Mouse (Mus musculus) left cerebral cortex, adult 2 months (tissue): ENCODE measurements around the gene Sytl1. TPM values are rescaled to one million over a fixed set of nuclear protein-coding genes. Genes with fewer than 3 reads are reported as not detected.

Experiments used
- DNase-seq, 2 experiments: peaks; one replicate each; pipeline ENCODE4 v3.0.0; 2021 to 2022; ENCODE audit warnings: low spot score in 2 of 2, mixed read lengths in 1 of 2; ENCODE audit errors: extremely low spot score in 1 of 2
- H3K27ac ChIP-seq: fragments of 200-600 bp; 2 replicates; pipeline ENCODE4 v1.8.1; 2022
- H3K4me3 ChIP-seq: fragments of 200-600 bp; 2 replicates; pipeline ENCODE4 v1.8.1; 2022
- CTCF ChIP-seq: fragments of 200-600 bp; IDR thresholded peaks from 2 replicates; pipeline ENCODE4 v1.8.1; 2022; ENCODE audit warnings: antibody characterized with exemption, mild to moderate bottlenecking, moderate library complexity
- intact Hi-C: fragments of 180-260 bp; cut with DNase I; formaldehyde crosslinking; loops from one replicate; pipeline ENCODE4 v1.15.1; 2025
- total RNA-seq, 2 experiments: library from RNA; stranded (reverse); gene quantifications; 2 replicates each; pipeline ENCODE4 v1.2.3; 2021

Gene Sytl1
- total RNA-seq, 2 experiments from 2014 or later = 3.0 TPM

GRCm38 (mm10) chr4:133242710-133243109 is 20.2 kb downstream of the Sytl1 start:
- Histone ChIP-seq H3K27ac (no peak overlapping the region), H3K4me3 (no peak overlapping the region)
- intact Hi-C loops = no loop called here
- no peak for DNase-seq
- no peak for TF ChIP-seq CTCF

GRCm38 (mm10) chr4:133241910-133242309 is 21.0 kb downstream of the Sytl1 start:
- intact Hi-C loops = no loop called here
- no peak for DNase-seq
- Histone ChIP-seq H3K4me3 (peak overlapping the region; percentile 63), H3K27ac (no peak overlapping the region)
- no peak for TF ChIP-seq CTCF

GRCm38 (mm10) chr4:133240934-133241908 is 21.7 kb downstream of the Sytl1 start:
- peak overlapping the region; percentile 63 for H3K4me3 ChIP-seq
- peak overlapping the region; percentile 91 for H3K27ac ChIP-seq
- peak; percentile 33 for TF ChIP-seq CTCF
- DNase-seq = peak; percentile 85 to 88
- intact Hi-C loops = no loop called here

- no peak for TF ChIP-seq CTCF
- intact Hi-C loops = no loop called here
- H3K27ac ChIP-seq = peak within 1 kb of the TSS; percentile 91
- H3K4me3 ChIP-seq = peak within 1 kb of the TSS; percentile 63
- peak in 1 of 2 experiments; percentile 32 for DNase-seq
These were observed 22.4 kb downstream of the Sytl1 start, which contains the start of gene Map3k6 for GRCm38 (mm10) chr4:133240490-133240921. Gene Map3k6, plus strand, starts transcription at chr4:133240818.

GRCm38 (mm10) chr4:133237911-133238310 is 25.0 kb downstream of the Sytl1 start:
- TF ChIP-seq CTCF = no peak
- no peak for DNase-seq

GRCm38 (mm10) chr4:133235415-133235814 is 27.5 kb downstream of the Sytl1 start:
- H3K4me3 ChIP-seq = no peak overlapping the region
- no peak overlapping the region for H3K27ac ChIP-seq
- no peak; the same call in 1 of the 2 replicates for TF ChIP-seq CTCF
- intact Hi-C loops = loop anchor here (10.0 kb wide), 1 partner anchor 219 kb away; no protein-coding TSS in a partner anchor
- no peak for DNase-seq

More at GRCm38 (mm10) chr4:133237911-133238310, 25.0 kb downstream of the Sytl1 start:
- Histone ChIP-seq H3K4me3 (no peak overlapping the region), H3K27ac (no peak overlapping the region)
- intact Hi-C loops = loop anchor here (10.0 kb wide), 1 partner anchor 217 kb away; no protein-coding TSS in a partner anchor

- no peak overlapping the region for H3K27ac ChIP-seq
- DNase-seq = no peak
- no peak overlapping the region for H3K4me3 ChIP-seq
- intact Hi-C loops = loop anchor here (10.0 kb wide), 1 partner anchor 220 kb away; no protein-coding TSS in a partner anchor
- no peak for TF ChIP-seq CTCF
These were observed 28.1 kb downstream of the Sytl1 start for GRCm38 (mm10) chr4:133234771-133235170.

- TF ChIP-seq CTCF = peak; percentile 73
- Histone ChIP-seq H3K27ac (no peak overlapping the region), H3K4me3 (no peak overlapping the region)
- intact Hi-C loops = loop anchor here (1.0 to 10.0 kb wide), 2 partner anchors 64 to 221 kb away; no protein-coding TSS in a partner anchor
- DNase-seq = no peak
These were observed 29.5 kb downstream of the Sytl1 start for GRCm38 (mm10) chr4:133233285-133233976.

GRCm38 (mm10) chr4:133229582-133229981 is 33.3 kb downstream of the Sytl1 start:
- intact Hi-C loops = no loop called here
- TF ChIP-seq CTCF = no peak
- H3K27ac ChIP-seq = no peak overlapping the region
- H3K4me3 ChIP-seq = no peak overlapping the region
- DNase-seq = no peak

GRCm38 (mm10) chr4:133227636-133228035 is 35.3 kb downstream of the Sytl1 start:
- no peak for TF ChIP-seq CTCF
- Histone ChIP-seq H3K27ac (no peak overlapping the region), H3K4me3 (no peak overlapping the region)
- no peak for DNase-seq
- intact Hi-C loops = no loop called here

GRCm38 (mm10) chr4:133226073-133226472 is 36.8 kb downstream of the Sytl1 start:
- no peak overlapping the region for H3K4me3 ChIP-seq
- no peak overlapping the region for H3K27ac ChIP-seq
- no peak for TF ChIP-seq CTCF
- intact Hi-C loops = no loop called here
- DNase-seq = no peak

- DNase-seq = no peak
- H3K27ac ChIP-seq = no peak overlapping the region
- no peak overlapping the region for H3K4me3 ChIP-seq
- no peak for TF ChIP-seq CTCF
- intact Hi-C loops = no loop called here
These were observed 39.0 kb downstream of the Sytl1 start for GRCm38 (mm10) chr4:133223875-133224274.
